In the genomic region with DNA sequence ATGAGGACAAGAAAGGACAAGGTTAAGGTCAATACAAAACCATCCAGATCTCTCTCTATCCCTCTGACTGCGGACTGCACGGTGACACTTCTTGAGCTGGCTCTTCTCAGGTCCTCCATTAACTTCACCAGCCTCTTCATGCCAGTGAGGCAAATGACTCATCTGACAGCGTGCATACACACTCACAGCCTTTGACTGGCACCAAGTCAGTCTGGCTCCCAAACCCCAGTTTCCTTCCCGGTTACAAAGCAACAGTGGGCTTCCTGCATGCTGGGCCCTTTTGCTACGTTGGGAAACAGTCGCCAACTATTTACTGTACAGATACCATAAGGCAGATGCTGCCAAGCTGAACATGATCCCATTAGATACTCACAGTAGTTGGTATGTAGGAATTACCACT, we compare ENCODE assay signal across 26 mouse cellular contexts. TPM values are rescaled to one million over a fixed set of nuclear protein-coding genes. Genes with fewer than 3 reads are reported as not detected.
A peak's percentile ranks its signal among the peaks of the same experiment; 100 is the strongest.
DNase-seq lines count a peak whose midpoint lies in the region; ATAC-seq and TF ChIP-seq lines count a peak whose summit lies in the region.
"Had no signal": no experiment of that assay in that cellular context is flagged by ENCODE, and none has a peak within 500 bp of the region (broad histone marks: within the 10 kb centered on the region; RNA-seq: fewer than 3 reads in every experiment).

No protein-coding gene starts in this region.

- peak; percentile 19; the same call in 1 of the 2 replicates for ATAC-seq in megakaryocyte progenitor cell, adult 5-6 weeks (replicated peaks; ENCODE audit: poor library complexity)
- ATAC-seq: activated CD4-positive, CD25-positive, alpha-beta regulatory T cell, adult 4 months; intestine, postnatal 0 days; Patski had no signal

- intact Hi-C loops in left cerebral cortex, postnatal 14 days (cut with DNase I), result no loop called here

- H3K4me3 ChIP-seq in layer of hippocampus, adult 2 months, result no peak overlapping the region
- H3K4me3 ChIP-seq: embryonic facial prominence, embryonic 10.5 days; heart, adult 2 months; heart, embryonic 15.5 days; hindbrain, embryonic 15.5 days had no signal

- no peak for DNase-seq in layer of hippocampus, adult 2 months (ENCODE audit: low spot score in 2 of 2)
- DNase-seq in layer of hippocampus, adult 9-10 months (ENCODE audit: low spot score), result no peak
- DNase-seq in 416B (ENCODE audit: low read depth), result peak; percentile 86
- DNase-seq in NIH3T3 (ENCODE audit: low read depth), result peak; percentile 12
- DNase-seq in heart, postnatal 4 days, result no peak
- no peak for DNase-seq in left cerebral cortex, postnatal 14 days (ENCODE audit: low spot score in 2 of 2)
- DNase-seq: adrenal gland, postnatal 25 days; cerebellum, adult 11-12 months; cerebellum, adult 9-10 months; cerebellum, postnatal 25 days; forebrain, postnatal 0 days; gastrocnemius, postnatal 14 days; heart, adult 2 months; kidney, adult 8-10 months had no signal

- TF ChIP-seq CTCF in layer of hippocampus, adult 2 months (conservative IDR thresholded peaks at IDR 0.05), result no peak

- H3K27ac ChIP-seq in layer of hippocampus, adult 2 months, result peak overlapping the region; percentile 50
- H3K27ac ChIP-seq: embryonic facial prominence, embryonic 10.5 days; heart, adult 2 months; heart, embryonic 15.5 days; hindbrain, embryonic 15.5 days had no signal

RNA-seq across cellular contexts. Expression of gene Cacng8, which starts 21.3 kb away (rescaled TPM):
- 100 to 1,000 TPM; 411 to 415 TPM for total RNA-seq in layer of hippocampus, adult 2 months (2021)
- total RNA-seq in megakaryocyte progenitor cell, adult 5-6 weeks (2015), result not detected in 2 replicates
- not detected in 2 replicates for total RNA-seq in megakaryocyte progenitor cell, adult 5-6 weeks (2017)
- total RNA-seq in heart, postnatal 4 days (2021), result under 1 TPM in 1 of 2 experiments, not detected in 1; 0.18 TPM
- 100 to 1,000 TPM; 176 to 203 TPM for total RNA-seq in left cerebral cortex, postnatal 14 days (2021)
- total RNA-seq: G1E; gastrocnemius, adult 18-20 months; gastrocnemius, postnatal 14 days; heart, adult 2 months; heart, postnatal 25 days had no signal

RNA-seq across cellular contexts. Expression of gene Cacng7, which starts 36.4 kb away (rescaled TPM):
- 100 to 1,000 TPM; 128 to 138 TPM for total RNA-seq in layer of hippocampus, adult 2 months (2021)
- total RNA-seq in megakaryocyte progenitor cell, adult 5-6 weeks (2015), result not detected in 2 replicates
- not detected in 2 replicates for total RNA-seq in megakaryocyte progenitor cell, adult 5-6 weeks (2017)
- 1 to 10 TPM; 6.9 to 7.4 TPM for total RNA-seq in heart, postnatal 4 days (2021)
- total RNA-seq in left cerebral cortex, postnatal 14 days (2021), result 100 to 1,000 TPM; 149 to 171 TPM

RNA-seq across cellular contexts. Expression of gene Cacng6, which starts 54.8 kb away (rescaled TPM):
- 1 to 10 TPM; 1.9 to 2.2 TPM for total RNA-seq in layer of hippocampus, adult 2 months (2021)
- total RNA-seq in megakaryocyte progenitor cell, adult 5-6 weeks (2015), result not detected in 2 replicates
- not detected in 2 replicates for total RNA-seq in megakaryocyte progenitor cell, adult 5-6 weeks (2017)
- total RNA-seq in heart, postnatal 4 days (2021), result 1 to 10 TPM; 7.9 to 9.0 TPM
- 1 to 10 TPM; 2.0 to 2.7 TPM for total RNA-seq in left cerebral cortex, postnatal 14 days (2021)
- total RNA-seq: adrenal gland, adult 18-20 months; adrenal gland, postnatal 25 days; CH12.LX had no signal

Comparison
In these comparisons a context has a peak if more than half of its experiments do, and no peak if none do; other contexts are left out.
1. DNase-seq: peak in 416B (single experiment) and NIH3T3 (single experiment); none in layer of hippocampus, adult 2 months (0 of 2), layer of hippocampus, adult 9-10 months (single experiment), heart, postnatal 4 days (single experiment) and left cerebral cortex, postnatal 14 days (0 of 2).
2. RNA of gene Cacng8, which starts 21.3 kb away (total RNA-seq): 411 to 415 TPM in layer of hippocampus, adult 2 months and 176 to 203 TPM in left cerebral cortex, postnatal 14 days; 0.18 TPM in heart, postnatal 4 days and not detected in megakaryocyte progenitor cell, adult 5-6 weeks; every median in the first group is over 100 times any median in the second.
3. RNA of gene Cacng7, which starts 36.4 kb away (total RNA-seq): 149 to 171 TPM in left cerebral cortex, postnatal 14 days and 128 to 138 TPM in layer of hippocampus, adult 2 months; 6.9 to 7.4 TPM in heart, postnatal 4 days and not detected in megakaryocyte progenitor cell, adult 5-6 weeks; every median in the first group is over 10 times any median in the second.